Mouse (Mus musculus) right cerebral cortex, postnatal 25 days (tissue): Measurements from ENCODE around the gene Mrps36.
"Not testable (repeated sequence)": the region's sequence is repeated elsewhere in the genome, so short reads cannot be mapped to it uniquely, and the experiment has no call there.

Experiments
- DNase-seq: peaks from one replicate; pipeline ENCODE4 v3.0.0; 2022

Mrps36 gene

DNA sequence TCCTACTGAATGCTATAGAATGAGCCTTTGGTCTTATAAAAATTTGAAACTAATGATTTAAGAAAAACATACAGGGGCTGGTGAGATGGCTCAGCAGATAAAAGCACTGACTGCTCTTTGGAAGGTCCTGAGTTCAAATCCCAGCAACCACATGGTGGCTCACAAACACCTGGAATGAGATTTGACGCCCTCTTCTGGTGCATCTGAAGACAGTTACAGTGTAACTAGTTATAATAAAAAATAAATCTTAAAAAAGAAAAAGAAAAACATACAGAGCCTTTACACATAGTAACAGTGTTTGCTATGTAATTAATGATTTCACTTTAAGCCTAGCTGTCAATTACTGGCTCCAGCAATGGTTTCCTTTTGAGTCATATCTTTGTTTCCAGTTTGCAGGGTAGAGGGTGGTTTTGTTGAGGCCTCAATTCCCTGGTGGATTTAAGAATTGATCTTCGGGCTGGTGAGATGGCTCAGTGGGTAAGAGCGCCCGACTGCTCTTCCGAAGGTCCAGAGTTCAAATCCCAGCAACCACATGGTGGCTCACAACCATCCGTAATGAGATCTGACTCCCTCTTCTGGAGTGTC, 12.9 kb downstream of the Mrps36 start:
- not testable (repeated sequence) for DNase-seq

DNA sequence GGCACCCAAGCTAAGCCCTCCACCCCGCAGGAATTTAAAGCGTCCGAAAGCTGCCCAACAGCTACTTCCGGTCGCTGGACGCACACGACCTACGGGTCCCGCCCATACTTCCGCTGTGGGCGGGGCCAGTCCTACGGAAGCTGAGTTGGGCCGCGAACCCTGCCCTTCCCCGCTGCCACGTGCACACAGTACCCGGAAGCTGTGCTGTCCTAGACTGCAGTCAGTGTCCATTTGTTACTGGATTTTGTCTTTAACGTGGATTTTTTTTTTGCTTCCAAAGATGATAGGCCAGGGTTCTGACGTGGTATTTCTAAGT, 13.6 kb downstream of the Mrps36 start, which contains the start of gene Cdk7:
TSS of gene Cdk7 (minus strand) at position 79 of the 316 bp plus-strand sequence.
- peak; percentile 92 for DNase-seq

DNA sequence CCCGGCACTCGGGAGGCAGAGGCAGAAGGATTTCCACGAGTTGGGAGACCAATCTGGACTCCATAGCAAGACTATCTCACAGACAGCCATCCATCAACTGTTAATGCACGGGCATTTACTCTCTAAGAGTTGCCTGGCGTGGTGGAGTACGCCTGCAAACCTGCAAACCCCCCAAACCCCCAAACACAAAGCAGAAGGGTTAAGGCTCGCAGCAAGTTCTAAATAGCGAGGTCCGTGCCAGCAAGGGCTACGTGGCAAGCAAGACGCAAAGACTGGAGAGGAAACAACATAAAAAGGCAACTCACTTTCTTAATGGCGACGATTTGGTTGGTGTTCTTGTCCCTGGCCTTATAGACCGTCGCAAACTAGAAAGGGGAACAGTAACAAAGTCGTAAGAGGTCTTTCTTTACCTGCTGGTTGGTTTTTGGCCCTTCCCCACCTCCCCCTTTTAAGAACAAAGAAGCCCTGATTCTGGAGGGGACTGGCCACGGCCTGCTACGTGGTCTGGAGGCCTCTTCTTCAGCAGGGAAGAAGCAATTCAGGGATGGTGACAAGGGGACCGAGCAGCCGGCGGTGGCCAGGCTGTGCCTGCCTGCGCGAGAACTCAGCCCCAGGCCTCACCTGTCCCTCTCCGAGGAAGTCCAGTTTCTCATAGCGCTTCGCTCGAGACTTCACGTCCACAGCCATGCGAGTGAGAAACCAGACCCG, 14.2 kb downstream of the Mrps36 start:
- no peak for DNase-seq

DNA sequence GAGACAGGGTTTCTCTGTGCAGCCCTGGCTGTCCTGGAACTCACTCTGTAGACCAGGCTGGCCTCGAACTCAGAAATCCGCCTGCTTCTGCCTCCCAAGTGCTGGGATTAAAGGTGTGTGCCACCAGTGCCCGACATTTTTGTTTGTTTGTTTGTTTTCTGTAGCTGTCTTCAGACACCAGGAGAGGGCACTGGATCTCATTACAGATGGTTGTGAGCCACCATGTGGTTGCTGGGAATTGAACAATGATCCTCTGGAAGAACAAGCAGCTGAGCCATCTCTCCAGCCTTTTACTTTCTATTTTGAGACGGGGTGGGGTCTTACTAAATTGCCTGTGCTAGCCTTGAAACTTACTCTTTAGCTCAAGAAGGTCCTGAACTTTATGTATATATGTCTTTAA, 15.9 kb downstream of the Mrps36 start:
- not testable (repeated sequence) for DNase-seq

DNA sequence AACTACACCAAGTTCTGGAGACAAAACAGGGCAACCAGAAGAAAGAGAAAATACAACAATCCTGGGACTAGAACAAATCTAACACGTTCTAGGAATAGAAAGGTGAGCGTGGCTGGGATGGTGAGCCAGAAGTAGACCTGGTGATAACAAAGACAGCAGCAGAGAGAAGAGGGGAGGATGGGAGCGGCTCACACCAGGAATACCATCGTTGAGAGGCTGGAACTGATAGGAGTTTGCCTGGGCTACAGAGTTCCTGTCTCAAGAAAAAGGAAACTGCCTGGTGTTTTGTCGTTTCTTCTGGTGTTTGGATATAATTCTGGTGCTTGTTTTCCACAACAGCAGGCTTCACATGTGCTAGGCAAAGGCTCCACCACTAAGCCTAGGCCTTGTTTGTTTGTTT, 16.4 kb downstream of the Mrps36 start:
- DNase-seq, result no peak

DNA sequence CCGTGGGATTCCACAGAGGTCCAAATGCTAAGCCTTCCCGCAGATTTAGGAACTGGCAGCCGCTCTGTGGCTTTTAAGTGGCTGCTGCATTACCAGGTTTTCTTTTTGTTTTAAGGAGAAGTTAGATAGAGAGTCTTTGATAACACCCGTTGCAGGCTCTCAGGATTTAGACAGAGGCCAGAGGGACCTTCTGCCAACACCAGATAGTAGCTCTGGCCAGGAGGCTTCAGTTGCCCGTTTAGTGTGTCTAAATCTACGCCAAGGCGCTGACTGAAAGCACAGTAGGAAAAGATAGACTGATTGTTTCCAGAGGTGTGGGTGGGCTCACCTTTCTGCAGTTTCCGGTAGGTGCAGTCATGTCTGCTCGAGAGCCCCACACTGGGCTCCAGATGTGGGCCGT, 19.3 kb downstream of the Mrps36 start:
- DNase-seq, result no peak

DNA sequence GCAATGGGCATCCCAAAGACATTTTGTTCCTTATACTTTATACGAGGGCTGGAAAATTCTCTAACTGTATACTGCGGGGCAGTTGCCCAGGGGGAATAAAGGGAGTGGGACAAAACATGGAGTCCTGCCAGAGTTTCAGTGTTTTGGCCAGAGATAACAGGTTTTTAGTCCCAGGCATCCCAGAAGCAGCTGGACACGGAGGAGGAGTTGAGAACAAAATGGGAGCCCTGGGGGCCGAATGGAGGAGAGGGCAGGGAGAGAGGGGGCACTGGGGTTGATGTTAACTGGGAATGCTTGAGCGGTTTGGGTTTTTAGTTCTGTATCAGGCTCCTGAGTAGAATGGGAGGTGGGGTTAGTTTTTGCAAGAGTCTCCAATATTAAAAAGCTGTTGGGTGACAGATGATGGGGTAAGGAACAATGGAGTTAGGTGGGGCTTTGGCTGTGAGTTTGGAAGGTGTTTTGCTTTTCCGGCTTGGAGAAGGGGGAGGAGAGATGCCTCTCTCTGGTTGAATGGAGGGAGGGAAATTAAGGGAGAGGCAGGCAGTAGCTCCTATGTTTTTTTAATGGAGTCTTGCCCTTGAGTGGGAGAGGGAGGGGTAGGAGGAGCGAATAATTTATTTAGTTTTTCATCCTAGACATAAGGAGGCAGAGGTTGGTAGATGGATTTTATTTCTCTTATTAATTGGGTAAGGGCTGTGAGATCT, 20.3 kb downstream of the Mrps36 start:
- no peak for DNase-seq

DNA sequence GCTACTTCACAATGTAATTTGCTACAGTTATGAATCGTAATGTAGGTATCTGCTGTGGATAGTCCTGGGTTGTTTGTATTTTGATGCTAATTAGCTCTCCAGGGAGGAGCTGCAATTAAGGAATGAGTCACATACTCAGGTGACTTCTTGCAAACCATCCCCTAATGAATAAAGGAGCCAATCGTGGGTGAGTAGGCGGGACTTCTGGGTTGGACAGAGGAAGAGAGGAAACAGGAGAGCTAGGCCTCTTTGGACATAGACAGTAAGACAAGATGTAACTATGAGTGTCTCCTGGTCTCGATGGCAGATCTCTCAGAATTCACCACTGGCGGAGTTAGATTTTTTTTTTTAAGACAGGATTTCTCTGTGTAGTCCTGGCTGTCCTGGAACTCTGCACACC, 22.8 kb downstream of the Mrps36 start:
- no peak for DNase-seq

DNA sequence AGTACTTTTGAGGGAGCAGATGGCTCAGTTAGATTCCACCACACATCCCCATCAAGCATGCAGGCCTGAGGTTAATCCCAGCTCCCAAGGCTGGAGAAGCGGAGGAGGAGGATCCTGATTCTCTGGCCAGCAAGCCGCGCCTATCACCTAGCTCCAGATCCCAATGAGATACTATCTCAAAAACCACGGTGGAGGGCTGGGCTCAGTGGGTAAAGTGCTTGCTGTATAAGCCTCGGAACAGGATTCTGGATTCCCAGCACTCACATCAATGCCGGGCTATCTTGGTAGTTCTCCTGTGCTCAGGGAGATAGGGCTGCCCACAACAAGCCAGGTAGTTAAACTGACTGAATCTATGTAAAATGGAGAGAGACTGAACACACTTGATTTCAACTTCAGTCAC, 29.0 kb downstream of the Mrps36 start:
- DNase-seq, result no peak

DNA sequence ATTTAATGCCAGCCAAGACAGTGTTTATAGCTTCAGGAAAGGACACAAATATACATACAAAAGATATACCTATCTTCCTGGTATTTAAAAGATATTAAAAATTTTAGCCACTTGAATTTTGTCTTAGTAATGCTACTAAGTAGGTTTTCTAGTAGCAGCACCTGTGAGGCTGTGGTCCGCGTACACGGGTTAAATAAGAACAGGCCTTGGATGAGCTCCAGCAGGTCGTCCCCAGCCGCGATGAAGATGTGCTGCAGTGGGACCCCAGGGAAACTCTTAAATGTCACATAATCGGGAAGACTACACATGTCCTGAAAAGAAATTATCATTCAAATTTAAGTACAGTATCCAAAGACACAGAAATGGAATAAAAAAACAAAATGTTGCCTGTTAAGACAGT, 38.3 kb downstream of the Mrps36 start:
- no peak for DNase-seq

DNA sequence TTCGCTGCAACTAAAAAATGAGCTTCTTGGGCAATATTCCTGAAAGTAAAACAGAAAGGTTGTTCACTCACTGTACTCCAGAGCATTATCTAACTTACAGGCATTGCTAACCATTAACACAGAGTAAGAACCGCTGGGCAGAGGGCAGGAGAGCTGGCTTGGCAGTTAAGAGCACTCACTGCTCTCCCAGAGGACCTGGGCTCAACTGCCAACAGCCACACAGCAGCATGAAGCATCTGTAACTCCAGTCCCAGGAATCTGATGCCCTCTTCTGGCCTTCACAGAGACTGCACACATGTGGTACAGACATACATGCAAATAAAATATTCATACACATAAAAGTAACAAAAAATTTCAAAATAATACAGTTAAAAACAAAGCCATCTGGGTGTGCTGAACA, 41.0 kb downstream of the Mrps36 start:
- DNase-seq, result no peak

DNA sequence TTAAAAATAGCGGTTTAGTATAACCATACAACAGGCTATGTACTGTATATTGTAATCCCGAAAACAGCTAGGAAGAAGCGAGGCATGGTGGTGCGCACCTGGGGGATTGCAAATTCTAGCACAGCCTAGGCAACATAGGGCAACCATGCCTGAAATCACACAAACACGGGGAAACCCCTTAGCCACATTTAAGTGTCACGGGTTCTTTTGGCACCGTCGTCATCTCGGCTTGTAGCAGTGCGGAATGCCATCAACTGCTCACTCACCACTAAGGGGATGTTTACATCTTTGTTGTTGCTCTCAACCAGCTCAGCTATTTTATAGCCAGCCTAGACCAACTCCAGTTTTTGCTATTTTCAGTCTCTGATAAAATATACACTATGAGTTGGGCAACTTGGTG, 45.6 kb downstream of the Mrps36 start:
- DNase-seq, result no peak

DNA sequence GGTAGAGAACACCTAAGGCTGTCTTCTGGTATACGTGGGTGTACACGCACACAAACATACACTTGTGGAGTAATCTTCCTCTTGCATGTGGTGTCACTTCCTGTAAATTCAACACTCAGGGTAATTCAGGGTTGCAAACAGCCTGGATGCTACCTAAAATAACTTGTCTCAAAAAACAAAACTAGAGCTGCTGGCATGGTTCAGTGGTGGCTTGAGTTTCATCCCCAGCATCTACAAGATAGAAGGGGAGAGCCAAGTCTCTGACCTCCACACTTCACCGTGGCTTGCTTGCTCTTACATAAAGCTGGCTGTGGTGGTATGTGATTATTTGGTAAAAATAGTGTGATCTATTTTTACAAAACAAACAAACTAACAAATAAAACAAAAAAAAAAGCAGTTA, 46.9 kb downstream of the Mrps36 start:
- no peak for DNase-seq

DNA sequence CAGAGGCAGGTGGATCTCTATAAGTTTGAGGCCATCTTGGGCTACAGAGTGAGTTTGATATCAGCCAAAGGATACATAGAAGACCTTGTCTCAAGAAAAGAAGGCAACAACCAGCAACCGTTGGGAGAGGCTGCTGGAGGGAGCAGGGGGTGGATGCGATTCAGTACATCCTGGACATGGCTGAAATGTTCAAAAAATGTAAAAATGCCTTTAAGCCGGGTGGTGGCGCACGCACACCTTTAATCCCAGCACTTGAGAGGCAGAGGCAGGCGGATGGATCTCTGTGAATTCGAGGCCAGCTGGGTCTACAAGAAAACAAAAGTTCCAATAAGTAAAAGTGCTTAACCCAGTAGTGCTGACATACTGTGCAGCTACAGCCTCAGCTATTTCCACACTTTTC, 56.9 kb downstream of the Mrps36 start:
- DNase-seq, result no peak
